ENCODE assay signal across 11 mouse cellular contexts in the genomic region with DNA sequence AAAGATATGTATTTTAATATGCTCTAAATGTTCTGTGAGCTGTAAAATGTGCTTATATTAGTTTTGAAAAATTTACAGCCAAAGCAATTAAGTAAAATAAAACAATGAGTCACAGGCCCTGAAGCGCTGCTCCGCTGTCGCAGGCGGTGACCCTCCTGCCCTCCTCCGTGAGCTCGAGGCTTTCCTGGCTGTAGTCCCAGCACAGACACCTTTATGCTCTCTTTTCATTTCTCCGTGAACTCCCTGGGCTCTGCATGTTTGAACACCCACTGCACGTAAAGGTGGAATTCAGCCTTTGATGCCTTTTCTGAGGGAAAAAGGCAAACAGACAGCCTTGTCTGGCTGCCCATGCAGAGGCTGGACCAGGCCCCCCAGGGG. TPM values are rescaled to one million over a fixed set of nuclear protein-coding genes. Genes with fewer than 3 reads are reported as not detected.
A peak's percentile ranks its signal among the peaks of the same experiment; 100 is the strongest.
DNase-seq lines count a peak whose midpoint lies in the region; ATAC-seq lines count a peak whose summit lies in the region.
"Had no signal": no experiment of that assay in that cellular context is flagged by ENCODE, and none has a peak within 500 bp of the region (broad histone marks: within the 10 kb centered on the region; RNA-seq: fewer than 3 reads in every experiment).

No protein-coding gene starts in this region.

- peak; percentile 8 for DNase-seq in cerebellum, adult 8-10 months
- DNase-seq in cerebellum, adult 9-10 months, result no peak
- DNase-seq in Muller cell, postnatal 12 days (ENCODE audit: inconsistent ontology term), result peak; percentile 87
- peak; percentile 52 for DNase-seq in midbrain, embryonic 14.5 days
- no peak for DNase-seq in urinary bladder, postnatal 4 days (ENCODE audit: low spot score in 2 of 2)
- no peak for DNase-seq in left cerebral cortex, adult 9 months (ENCODE audit: low spot score in 2 of 2)
- DNase-seq in spleen, postnatal 36 days (ENCODE audit: low spot score in 2 of 2), result no peak

- H3K4me2 ChIP-seq in hindbrain, embryonic 12.5 days (replicated peaks), result 0 out of 2 replicates have a peak overlapping the region, but pooled peaks have one; percentile 3
- H3K4me2 ChIP-seq in midbrain, embryonic 14.5 days (ENCODE audit: low read length), result no peak overlapping the region
- H3K4me2 ChIP-seq: forebrain, embryonic 13.5 days had no signal

- WGBS in hindbrain, embryonic 12.5 days, result 46% methylated on average over 8 of the region's 8 CpGs
- 38% methylated on average over 8 of the region's 8 CpGs for WGBS in midbrain, embryonic 14.5 days

- no peak overlapping the region for H3K4me3 ChIP-seq in hindbrain, embryonic 12.5 days
- H3K4me3 ChIP-seq in midbrain, embryonic 14.5 days (replicated peaks; ENCODE audit: low read depth, low read length), result no peak overlapping the region
- H3K4me3 ChIP-seq: forebrain, embryonic 13.5 days; heart, adult 2 months; myocyte had no signal

- ATAC-seq in hindbrain, embryonic 12.5 days (ENCODE audit: low FRiP score), result no peak
- no peak for ATAC-seq in midbrain, embryonic 14.5 days (ENCODE audit: low FRiP score, low TSS enrichment)

- peaks cover 49% of the 10 kb centered on the region for H3K4me1 ChIP-seq in hindbrain, embryonic 12.5 days
- peaks cover 32% of the 10 kb centered on the region for H3K4me1 ChIP-seq in midbrain, embryonic 14.5 days (ENCODE audit: control insufficient read depth, insufficient read depth, low read length)

- H3K9me3 ChIP-seq in hindbrain, embryonic 12.5 days (replicated peaks), result no peaks in the 10 kb centered on the region
- H3K9me3 ChIP-seq in midbrain, embryonic 14.5 days (ENCODE audit: control insufficient read depth, low read length), result no peaks in the 10 kb centered on the region
- H3K9me3 ChIP-seq: forebrain, embryonic 13.5 days had no signal

- H3K27me3 ChIP-seq in hindbrain, embryonic 12.5 days, result no peaks in the 10 kb centered on the region
- H3K27me3 ChIP-seq in midbrain, embryonic 14.5 days (ENCODE audit: control insufficient read depth, insufficient read depth, low read length), result no peaks in the 10 kb centered on the region
- H3K27me3 ChIP-seq: forebrain, embryonic 13.5 days had no signal

- no peak overlapping the region for H3K9ac ChIP-seq in hindbrain, embryonic 12.5 days
- no peak overlapping the region for H3K9ac ChIP-seq in midbrain, embryonic 14.5 days (replicated peaks; ENCODE audit: low read length)

- H3K27ac ChIP-seq in hindbrain, embryonic 12.5 days, result peak overlapping the region; percentile 36
- H3K27ac ChIP-seq in midbrain, embryonic 14.5 days (replicated peaks; ENCODE audit: low read depth, low read length), result peak overlapping the region; percentile 49; the same call in 1 of the 2 replicates
- H3K27ac ChIP-seq: forebrain, embryonic 13.5 days; heart, adult 2 months had no signal

- no peaks in the 10 kb centered on the region; the same call in 1 of the 2 replicates for H3K36me3 ChIP-seq in hindbrain, embryonic 12.5 days
- no peaks in the 10 kb centered on the region for H3K36me3 ChIP-seq in midbrain, embryonic 14.5 days (ENCODE audit: control insufficient read depth, insufficient read depth, low read length)

RNA-seq across cellular contexts. Expression of a gene that starts 10.3 kb away (rescaled TPM):
- polyA plus RNA-seq in hindbrain, embryonic 12.5 days (2016; fragmentation: Nextera tagmentation; extraction: Ambion mirVana), result 111 and 113 TPM in 2 replicates
- 96.4 and 110 TPM in 2 replicates for polyA plus RNA-seq in midbrain, embryonic 14.5 days (2014; fragmentation: Nextera tagmentation; extraction: Ambion mirVana)

RNA-seq across cellular contexts. Expression of a gene that starts 10.8 kb away (rescaled TPM):
- 8.1 and 9.7 TPM in 2 replicates for polyA plus RNA-seq in hindbrain, embryonic 12.5 days (2016; fragmentation: Nextera tagmentation; extraction: Ambion mirVana)
- polyA plus RNA-seq in midbrain, embryonic 14.5 days (2014; fragmentation: Nextera tagmentation; extraction: Ambion mirVana), result 3.7 and 4.3 TPM in 2 replicates

Comparison
In these comparisons a context has a peak if more than half of its experiments do, and no peak if none do; other contexts are left out.
1. DNase-seq: peak in cerebellum, adult 8-10 months (single experiment), Muller cell, postnatal 12 days (single experiment) and midbrain, embryonic 14.5 days (single experiment); none in cerebellum, adult 9-10 months (single experiment), urinary bladder, postnatal 4 days (0 of 2), left cerebral cortex, adult 9 months (0 of 2) and spleen, postnatal 36 days (0 of 2).